13 mouse cellular contexts compared by ENCODE assay signal in genomic region chr6:72581625-72582382, GRCm38 (mm10). TPM values are rescaled to one million over a fixed set of nuclear protein-coding genes. Genes with fewer than 3 reads are reported as not detected.
DNase-seq lines count a peak whose midpoint lies in the region; TF ChIP-seq lines count a peak whose summit lies in the region.
"Had no signal": no experiment of that assay in that cellular context is flagged by ENCODE, and none has a peak within 500 bp of the region (broad histone marks: within the 10 kb centered on the region; RNA-seq: fewer than 3 reads in every experiment).

No protein-coding gene starts in this region.

- TF ChIP-seq CTCF in kidney, adult 2 months (conservative IDR thresholded peaks at IDR 0.05; ENCODE audit: insufficient read depth, insufficient read length, low read depth, low read length) = no peak

- H3K27me3 ChIP-seq in kidney, adult 2 months (replicated peaks; ENCODE audit: control insufficient read depth, insufficient read depth, low read length) = no peaks in the 10 kb centered on the region
- H3K27me3 ChIP-seq: embryonic facial prominence, embryonic 13.5 days; lung, embryonic 15.5 days had no signal

- 71% methylated on average over 11 of the region's 11 CpGs for WGBS in kidney, adult 2 months

- no peak overlapping the region for H3K27ac ChIP-seq in kidney, adult 2 months (ENCODE audit: insufficient read depth, low read depth, low read length)
- H3K27ac ChIP-seq: embryonic facial prominence, embryonic 13.5 days; heart, adult 2 months; lung, embryonic 15.5 days had no signal

- TF ChIP-seq POLR2A in kidney, adult 2 months (IDR thresholded peaks at IDR 0.05; ENCODE audit: low read depth, low read length) = no peak

- peaks cover 14% of the 10 kb centered on the region for H3K4me1 ChIP-seq in kidney, adult 2 months (ENCODE audit: control insufficient read depth, insufficient read depth, low read length)
- H3K4me1 ChIP-seq: embryonic facial prominence, embryonic 13.5 days; lung, embryonic 15.5 days had no signal

- no peak overlapping the region for H3K4me3 ChIP-seq in kidney, adult 2 months (ENCODE audit: insufficient read depth, low read depth, low read length)
- H3K4me3 ChIP-seq: embryonic facial prominence, embryonic 13.5 days; heart, adult 2 months; lung, embryonic 15.5 days had no signal

- DNase-seq in gastrocnemius, adult 18-20 months (ENCODE audit: low spot score) = peak; percentile 43
- no peak for DNase-seq in gastrocnemius, postnatal 4 days (ENCODE audit: low spot score in 2 of 2)
- peak; percentile 58 for DNase-seq in kidney, adult 2 months
- DNase-seq in kidney, postnatal 4 days = no peak
- DNase-seq in adipocyte (ENCODE audit: low spot score) = peak; percentile 97
- DNase-seq in lung, postnatal 25 days (ENCODE audit: low spot score) = peak; percentile 28
- DNase-seq in thymus, postnatal 36 days = no peak
- DNase-seq: cerebellum, postnatal 36 days; left cerebral cortex, postnatal 4 days; thymus, postnatal 4 days had no signal

- no peaks in the 10 kb centered on the region for H3K36me3 ChIP-seq in kidney, adult 2 months (ENCODE audit: control insufficient read depth, insufficient read depth, low read length)

RNA-seq across cellular contexts. Expression of gene Elmod3, which starts 16.4 kb away (rescaled TPM):
- total RNA-seq in gastrocnemius, adult 18-20 months (2021) = 1 to 10 TPM; 7.3 to 8.7 TPM
- 1 to 10 TPM; 8.1 to 8.8 TPM for total RNA-seq in gastrocnemius, postnatal 4 days (2021)
- 43.0 and 43.4 TPM in 2 replicates for polyA plus RNA-seq in kidney, adult 2 months (2012; rRNA removed)

RNA-seq across cellular contexts. Expression of gene Retsat, which starts 16.5 kb away (rescaled TPM):
- total RNA-seq in gastrocnemius, adult 18-20 months (2021) = 10 to 100 TPM; 62.7 to 71.1 TPM
- total RNA-seq in gastrocnemius, postnatal 4 days (2021) = 10 to 100 TPM; 42.6 to 49.5 TPM
- 237 and 272 TPM in 2 replicates for polyA plus RNA-seq in kidney, adult 2 months (2012; rRNA removed)

RNA-seq across cellular contexts. Expression of gene Tgoln1, which starts 35.0 kb away (rescaled TPM):
- 10 to 100 TPM; 24.0 to 27.9 TPM for total RNA-seq in gastrocnemius, adult 18-20 months (2021)
- 10 to 100 TPM; 26.5 to 27.9 TPM for total RNA-seq in gastrocnemius, postnatal 4 days (2021)
- 101 and 118 TPM in 2 replicates for polyA plus RNA-seq in kidney, adult 2 months (2012; rRNA removed)

RNA-seq across cellular contexts. Expression of gene Capg, which starts 37.6 kb away (rescaled TPM):
- 10 to 100 TPM in 1 of 2 experiments, 1 to 10 TPM in 1; 9.2 to 14.3 TPM for total RNA-seq in gastrocnemius, adult 18-20 months (2021)
- total RNA-seq in gastrocnemius, postnatal 4 days (2021) = 10 to 100 TPM; 15.8 to 16.6 TPM
- 64.3 and 70.9 TPM in 2 replicates for polyA plus RNA-seq in kidney, adult 2 months (2012; rRNA removed)

Comparison
In these comparisons a context has a peak if more than half of its experiments do, and no peak if none do; other contexts are left out.
1. DNase-seq: peak in gastrocnemius, adult 18-20 months (single experiment), kidney, adult 2 months (single experiment), adipocyte (single experiment) and lung, postnatal 25 days (single experiment); none in gastrocnemius, postnatal 4 days (0 of 2), kidney, postnatal 4 days (0 of 2) and thymus, postnatal 36 days (0 of 2).